Mouse (Mus musculus) cerebellum, adult 2 months (tissue): Measurements from ENCODE around the gene Dppa4.

Experiments
- CTCF ChIP-seq: fragments of 200-500 bp; IDR thresholded peaks from 2 replicates; pipeline ENCODE4 v1.5.1; 2011; ENCODE audit warnings: low read depth, mild to moderate bottlenecking, control low read depth, low read length, moderate library complexity, borderline replicate concordance; ENCODE audit not compliant: insufficient read depth
- POLR2A ChIP-seq: fragments of 200-500 bp; IDR thresholded peaks from 2 replicates; pipeline ENCODE4 v1.6.1; 2011; ENCODE audit warnings: low read length, control low read depth, borderline replicate concordance; ENCODE audit not compliant: insufficient read depth

DNA sequence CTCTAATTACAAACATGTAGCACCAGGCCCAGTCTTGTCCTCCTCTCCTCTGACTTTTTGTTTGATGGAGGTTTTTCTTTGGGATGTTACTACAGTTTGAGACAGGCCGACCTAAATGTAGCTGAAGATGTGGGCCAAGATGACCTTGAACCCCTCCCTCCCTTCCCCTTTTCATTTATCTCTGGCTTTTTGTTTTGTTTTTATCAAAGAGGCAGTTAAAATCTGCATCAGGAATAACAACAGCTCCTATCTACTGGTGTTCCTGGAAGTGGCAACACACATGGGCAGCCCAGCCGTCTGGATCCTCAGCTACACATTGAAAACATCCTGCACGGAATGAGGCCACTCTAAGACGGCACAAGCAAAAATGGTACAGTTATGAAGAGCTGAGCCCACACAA lies 17.7 kb upstream of the Dppa4 start:
- TF ChIP-seq CTCF: no peak
- TF ChIP-seq POLR2A: no peak
